Mouse (Mus musculus) MEL (cell line): Measurements from ENCODE around the gene G430095P16Rik. TPM values are rescaled to one million over a fixed set of nuclear protein-coding genes. Genes with fewer than 3 reads are reported as not detected.

ENCODE experiments used
- DNase-seq: peaks from one replicate; pipeline ENCODE4 v3.0.0; 2011; ENCODE audit warnings: low read depth, low spot score
- H3K27ac ChIP-seq: 2 replicates; pipeline ENCODE4 v1.5.1; 2012; ENCODE audit warnings: low read depth, mild to moderate bottlenecking, control low read depth, low read length, moderate library complexity; ENCODE audit not compliant: control insufficient read depth
- H3K27me3 ChIP-seq, 2 experiments: fragments of 150-350 bp in 1 of 2; sonication (generic) in 1 of 2; 2 replicates each; pipeline ENCODE4 v1.6.1; 2012; ENCODE audit warnings: low read length in 2 of 2, mild to moderate bottlenecking in 2 of 2, improper control_type of control experiment in 1 of 2, moderate library complexity in 1 of 2; ENCODE audit not compliant: insufficient read depth in 2 of 2, control insufficient read depth in 1 of 2
- H3K36me3 ChIP-seq, 2 experiments: 2 replicates each; pipeline ENCODE4 v1.6.1; 2012 to 2014; ENCODE audit warnings: low read length in 2 of 2, improper control_type of control experiment in 1 of 2, inconsistent platforms in 1 of 2, mild to moderate bottlenecking in 1 of 2; ENCODE audit not compliant: insufficient read depth in 2 of 2, control insufficient read depth in 1 of 2
- H3K4me1 ChIP-seq, 2 experiments: fragments of 150-350 bp in 1 of 2; sonication (generic) in 1 of 2; 2 replicates each; pipeline ENCODE4 v1.6.1; 2012; ENCODE audit warnings: low read length in 2 of 2, improper control_type of control experiment in 1 of 2, mild to moderate bottlenecking in 1 of 2; ENCODE audit not compliant: insufficient read depth in 2 of 2, control insufficient read depth in 1 of 2
- H3K4me3 ChIP-seq, 2 experiments: fragments of 150-350 bp in 1 of 2; sonication (generic) in 1 of 2; 2 replicates each; pipeline ENCODE4 v1.5.1; 2012; ENCODE audit warnings: low read depth in 2 of 2, low read length in 2 of 2, mild to moderate bottlenecking in 2 of 2, moderate library complexity in 2 of 2, control low read depth in 1 of 2, improper control_type of control experiment in 1 of 2; ENCODE audit not compliant: control insufficient read depth in 1 of 2, insufficient read depth in 1 of 2
- H3K79me2 ChIP-seq: 2 replicates; pipeline ENCODE4 v1.6.1; 2012; ENCODE audit warnings: mild to moderate bottlenecking, low read length, moderate library complexity; ENCODE audit not compliant: control insufficient read depth, poor library complexity, insufficient read depth
- H3K9ac ChIP-seq: 2 replicates; pipeline ENCODE4 v1.6.1; 2012; ENCODE audit warnings: low read depth, mild to moderate bottlenecking, control low read depth, low read length, moderate library complexity; ENCODE audit not compliant: control insufficient read depth, poor library complexity, severe bottlenecking
- H3K9me3 ChIP-seq: fragments of 150-350 bp; sonication (generic); replicated peaks from 2 replicates; pipeline ENCODE4 v1.6.1; 2012; ENCODE audit warnings: mild to moderate bottlenecking, low read length, improper control_type of control experiment, moderate library complexity; ENCODE audit not compliant: insufficient read depth
- BHLHE40 ChIP-seq: IDR thresholded peaks from 2 replicates; pipeline ENCODE4 v1.6.1; 2012; ENCODE audit warnings: low read depth, mild to moderate bottlenecking, inconsistent platforms, low read length, improper control_type of control experiment, borderline replicate concordance
- CHD2 ChIP-seq: IDR thresholded peaks from 2 replicates; pipeline ENCODE4 v1.6.1; 2011; ENCODE audit warnings: low read length, improper control_type of control experiment
- E2F4 ChIP-seq: IDR thresholded peaks from 2 replicates; pipeline ENCODE4 v1.6.1; 2011; ENCODE audit warnings: low read depth, low read length, improper control_type of control experiment, borderline replicate concordance
- EP300 ChIP-seq, 2 experiments: IDR thresholded peaks; 2 replicates each; pipeline ENCODE4 v1.6.1; 2011; ENCODE audit warnings: improper control_type of control experiment in 2 of 2, low read length in 2 of 2, low read depth in 1 of 2, mild to moderate bottlenecking in 1 of 2
- GATA1 ChIP-seq: IDR thresholded peaks from 2 replicates; pipeline ENCODE4 v1.6.1; 2011; ENCODE audit warnings: low read depth, low read length, improper control_type of control experiment
- JUND ChIP-seq: IDR thresholded peaks from 2 replicates; pipeline ENCODE4 v1.6.1; 2011; ENCODE audit warnings: low read depth, mild to moderate bottlenecking, improper control_type of control experiment, low read length
- MEF2A ChIP-seq: IDR thresholded peaks from 2 replicates; pipeline ENCODE4 v1.6.1; 2014; ENCODE audit warnings: low read depth, mild to moderate bottlenecking, inconsistent platforms, low read length, improper control_type of control experiment; ENCODE audit not compliant: poor library complexity, insufficient replicate concordance, severe bottlenecking; ENCODE audit errors: extremely low read depth
- NELFE ChIP-seq: IDR thresholded peaks from 2 replicates; pipeline ENCODE4 v1.6.1; 2011; ENCODE audit warnings: low read depth, low read length, improper control_type of control experiment
- NRF1 ChIP-seq: IDR thresholded peaks from 2 replicates; pipeline ENCODE4 v1.6.1; 2014; ENCODE audit warnings: low read depth, mild to moderate bottlenecking, inconsistent platforms, low read length, improper control_type of control experiment, moderate library complexity; ENCODE audit not compliant: poor library complexity, insufficient read depth, severe bottlenecking
- POLR2A ChIP-seq, 2 experiments: IDR thresholded peaks; 2 replicates each; pipeline ENCODE4 v1.6.1; 2011 to 2012; ENCODE audit warnings: low read length in 2 of 2, mild to moderate bottlenecking in 2 of 2, control low read depth in 1 of 2, improper control_type of control experiment in 1 of 2, low read depth in 1 of 2, moderate library complexity in 1 of 2; ENCODE audit not compliant: control insufficient read depth in 1 of 2, insufficient read depth in 1 of 2, poor library complexity in 1 of 2
- POLR2AphosphoS2 ChIP-seq: IDR thresholded peaks from 2 replicates; pipeline ENCODE4 v1.6.1; 2011; ENCODE audit warnings: low read length, improper control_type of control experiment
- POLR2AphosphoS5 ChIP-seq: IDR thresholded peaks from 2 replicates; pipeline ENCODE4 v1.6.1; 2012; ENCODE audit warnings: low read depth, borderline replicate concordance, mild to moderate bottlenecking, inconsistent platforms, low read length, moderate library complexity, mixed read lengths
- RAD21 ChIP-seq: IDR thresholded peaks from 2 replicates; pipeline ENCODE4 v1.6.1; 2011; ENCODE audit warnings: mild to moderate bottlenecking, low read depth, low read length, improper control_type of control experiment
- RCOR1 ChIP-seq: IDR thresholded peaks from 2 replicates; pipeline ENCODE4 v1.6.1; 2012; ENCODE audit warnings: low read depth, mild to moderate bottlenecking, inconsistent platforms, low read length, improper control_type of control experiment
- TAL1 ChIP-seq: IDR thresholded peaks from 2 replicates; pipeline ENCODE4 v1.6.1; 2012; ENCODE audit warnings: mild to moderate bottlenecking, inconsistent platforms, low read length, moderate library complexity, mixed read lengths
- UBTF ChIP-seq: IDR thresholded peaks from 2 replicates; pipeline ENCODE4 v1.6.1; 2012; ENCODE audit warnings: low read depth, mild to moderate bottlenecking, inconsistent platforms, low read length, improper control_type of control experiment, moderate library complexity, borderline replicate concordance; ENCODE audit not compliant: insufficient read depth
- USF1 ChIP-seq: IDR thresholded peaks from 2 replicates; pipeline ENCODE4 v1.6.1; 2014; ENCODE audit warnings: low read depth, mild to moderate bottlenecking, inconsistent platforms, low read length, improper control_type of control experiment, moderate library complexity
- USF2 ChIP-seq, 2 experiments: IDR thresholded peaks; 2 replicates each; pipeline ENCODE4 v1.6.1; 2011 to 2012; ENCODE audit warnings: improper control_type of control experiment in 2 of 2, low read length in 2 of 2, borderline replicate concordance in 1 of 2, inconsistent platforms in 1 of 2, low read depth in 1 of 2, mild to moderate bottlenecking in 1 of 2; ENCODE audit not compliant: insufficient read depth in 1 of 2
- ZKSCAN1 ChIP-seq: IDR thresholded peaks from 2 replicates; pipeline ENCODE4 v1.6.1; 2012; ENCODE audit warnings: low read depth, mild to moderate bottlenecking, inconsistent platforms, low read length, improper control_type of control experiment, moderate library complexity
- ZNF384 ChIP-seq: IDR thresholded peaks from 2 replicates; pipeline ENCODE4 v1.6.1; 2012; ENCODE audit warnings: low read depth, mild to moderate bottlenecking, inconsistent platforms, low read length, improper control_type of control experiment
- polyA plus RNA-seq, 2 experiments: library from polyadenylated mRNA; stranded (reverse) in 1 of 2; unstranded in 1 of 2; fragments of >175 nt in 1 of 2; fragments of >200 nt in 1 of 2; gene quantifications; 2 replicates each; pipeline versions ENCODE4 v1.2.1 to v1.2.4; 2012; ENCODE audit warnings: low replicate concordance in 2 of 2, low read depth in 1 of 2; ENCODE audit not compliant: insufficient read length in 2 of 2, insufficient read depth in 1 of 2, missing spikeins in 1 of 2
- total RNA-seq: library from RNA; depleted of rRNA; stranded (reverse); fragments of 300-350 nt; gene quantifications from 2 replicates; pipeline ENCODE4 v1.2.3, GENCODE M21; 2012

The G430095P16Rik gene
- total and polyA plus RNA-seq, 3 experiments: 5.6 to 17.1 TPM; not detected in 1

DNA sequence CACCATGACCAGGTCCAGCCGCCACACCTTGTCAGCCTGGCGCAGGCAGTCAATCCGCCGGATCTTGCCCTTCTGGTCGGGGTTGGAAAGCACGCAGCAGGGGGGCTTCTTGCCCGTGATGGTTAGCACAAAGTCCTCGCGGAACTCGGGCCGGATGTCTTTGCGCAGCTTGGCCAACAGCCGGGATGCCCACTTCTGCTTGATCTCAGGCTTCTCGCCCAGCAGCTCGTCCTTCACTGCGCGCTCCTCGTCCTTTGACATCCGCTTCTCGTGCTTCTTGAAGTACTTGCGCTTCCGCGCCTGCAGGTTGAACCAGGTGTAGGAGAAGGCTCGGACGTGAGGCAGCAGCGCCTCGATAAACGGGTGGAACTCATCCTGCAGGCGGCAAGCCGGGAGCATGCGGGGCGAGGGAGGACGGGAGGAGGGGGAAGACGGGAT lies 49.2 kb downstream of the G430095P16Rik start:
- H3K9ac ChIP-seq: no peak overlapping the region
- H3K4me1 ChIP-seq: no peaks in the 10 kb centered on the region
- H3K79me2 ChIP-seq: no peaks in the 10 kb centered on the region
- H3K36me3 ChIP-seq: peaks cover 0 to 7% of the 10 kb centered on the region in 2 experiments; a peak in 1 of 4 replicates
- no peak overlapping the region for H3K4me3 ChIP-seq
- TF ChIP-seq CHD2 (no peak), E2F4 (no peak), USF1 (no peak), RCOR1 (no peak)
- H3K9me3 ChIP-seq: no peaks in the 10 kb centered on the region
- DNase-seq: no peak
- H3K27me3 ChIP-seq: no peaks in the 10 kb centered on the region
- no peak overlapping the region for H3K27ac ChIP-seq

DNA sequence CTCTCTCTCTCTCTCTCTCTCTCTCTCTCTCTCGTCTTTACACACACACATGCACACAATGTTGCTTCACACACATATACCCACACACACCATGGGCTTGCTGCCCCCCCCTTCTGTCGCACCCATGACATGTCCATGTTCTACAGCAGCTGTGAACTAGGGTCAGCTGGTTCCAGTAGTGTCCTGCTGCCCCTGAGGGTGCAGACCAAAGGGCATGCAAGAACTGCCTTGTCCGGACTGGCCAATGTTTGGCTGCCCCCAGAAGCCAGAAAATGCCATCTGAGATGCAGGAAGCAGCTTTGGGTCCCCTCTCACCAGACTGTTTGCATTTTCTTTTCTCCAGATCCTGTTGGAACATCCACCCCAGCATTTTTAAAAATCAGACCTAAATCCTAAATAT lies 49.8 kb downstream of the G430095P16Rik start:
- Histone ChIP-seq H3K4me1 (no peaks in the 10 kb centered on the region), H3K9ac (no peak overlapping the region), H3K4me3 (no peak overlapping the region), H3K9me3 (no peaks in the 10 kb centered on the region), H3K27ac (no peak overlapping the region), H3K27me3 (no peaks in the 10 kb centered on the region), H3K79me2 (no peaks in the 10 kb centered on the region), H3K36me3 (peaks cover 0 to 7% of the 10 kb centered on the region in 2 experiments; a peak in 1 of 4 replicates)
- TF ChIP-seq ZNF384 (no peak), JUND (no peak), USF1 (no peak), POLR2AphosphoS5 (no peak), NELFE (no peak), GATA1 (no peak), POLR2A (IDR thresholded peaks at IDR 0.05; ENCODE audit: control insufficient read depth in 1 of 2, insufficient read depth in 1 of 2, low read depth in 1 of 2, low read length in 2 of 2, poor library complexity in 1 of 2) (no peak), RCOR1 (no peak), POLR2AphosphoS2 (no peak), CHD2 (no peak), BHLHE40 (no peak), RAD21 (no peak), USF2 (IDR thresholded peaks at IDR 0.05; ENCODE audit: borderline replicate concordance in 1 of 2, insufficient read depth in 1 of 2, low read depth in 1 of 2, low read length in 2 of 2) (no peak), MEF2A (no peak), ZKSCAN1 (no peak), TAL1 (no peak), EP300 (IDR thresholded peaks at IDR 0.05; ENCODE audit: low read depth in 1 of 2, low read length in 2 of 2) (no peak), NRF1 (no peak), UBTF (no peak)
- DNase-seq: no peak
